Mouse (Mus musculus) left cerebral cortex, adult 9 months (tissue): ENCODE results near the gene Olfr483.

Experiments
- DNase-seq, 2 experiments: peaks; one replicate each; pipeline ENCODE4 v3.0.0; 2022; ENCODE audit warnings: low spot score in 2 of 2

The Olfr483 gene

GRCm38 (mm10) chr7:108100549-108100948 lies at the start of gene Olfr483:
Olfr483 (plus strand) TSS chr7:108100849.
- DNase-seq, result no peak

DNA sequence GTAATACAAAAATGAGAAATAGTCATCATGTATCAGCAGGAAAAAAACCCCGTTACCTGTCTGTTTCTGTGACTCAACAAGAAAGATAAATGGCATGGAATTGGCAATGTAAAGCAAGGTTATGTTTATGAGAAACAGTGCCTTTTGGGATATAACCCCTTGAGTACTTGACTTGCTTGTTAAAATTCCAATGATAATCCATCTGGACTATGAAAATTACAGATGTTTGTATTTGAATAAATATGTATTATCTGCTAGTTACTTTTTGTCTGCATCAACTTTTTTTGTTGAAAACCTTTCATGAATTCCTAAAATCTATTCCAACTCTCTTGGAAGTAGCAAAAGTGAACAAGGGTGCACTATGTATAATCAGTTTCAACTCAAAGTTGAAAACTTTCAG lies 33.4 kb upstream of the Olfr483 start, which contains the start of gene Olfr480:
TSS of gene Olfr480 (minus strand) at position 101 of the 400 bp plus-strand sequence.
- no peak for DNase-seq

DNA sequence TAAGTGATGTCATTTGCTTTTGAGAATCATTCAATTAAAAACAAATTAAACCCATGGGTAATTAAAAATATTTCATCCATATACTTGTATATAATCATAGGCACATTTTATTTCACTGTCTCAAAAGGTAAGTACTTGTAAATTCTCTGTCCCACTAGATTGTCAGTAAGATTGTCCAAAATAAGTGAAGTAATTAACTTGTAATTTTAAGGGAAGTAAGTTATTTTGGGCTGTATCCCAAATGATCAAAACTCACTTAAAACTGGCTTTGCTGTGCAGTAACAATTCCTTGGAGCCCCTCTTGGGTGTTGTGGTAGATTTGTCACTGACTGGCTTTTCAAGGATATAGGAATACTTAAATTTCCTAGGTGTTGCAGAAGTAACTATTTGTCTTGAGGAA lies 21.1 kb upstream of the Olfr483 start, which contains the start of gene Olfr481:
TSS of gene Olfr481 (plus strand) at position 301 of the 400 bp plus-strand sequence.
- DNase-seq, result no peak

DNA sequence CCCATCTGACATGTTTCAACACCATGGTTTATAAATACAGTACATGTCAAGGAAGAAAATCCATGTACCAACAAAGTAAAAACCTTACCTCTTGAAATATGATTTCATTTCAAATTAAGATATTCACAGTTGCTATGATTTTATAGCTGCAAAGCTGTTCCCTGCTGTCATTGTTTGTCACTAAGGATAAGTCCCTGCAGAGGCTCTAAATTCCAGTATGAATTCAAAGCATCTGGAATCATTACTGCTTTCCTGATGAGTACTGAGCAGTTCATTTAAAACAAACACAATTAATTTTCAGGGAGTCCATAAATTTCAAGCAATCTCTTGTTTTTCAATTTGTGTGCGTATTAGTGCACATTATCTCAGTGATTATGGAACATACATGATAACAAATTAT lies 3.2 kb upstream of the Olfr483 start, which contains the start of gene Olfr482:
TSS of gene Olfr482 (minus strand) at position 101 of the 400 bp plus-strand sequence.
- no peak for DNase-seq

- no peak for DNase-seq
These were observed 20.0 kb downstream of the Olfr483 start for GRCm38 (mm10) chr7:108120681-108121080.

- no peak for DNase-seq
These were observed 20.8 kb downstream of the Olfr483 start for GRCm38 (mm10) chr7:108121416-108121815.

DNA sequence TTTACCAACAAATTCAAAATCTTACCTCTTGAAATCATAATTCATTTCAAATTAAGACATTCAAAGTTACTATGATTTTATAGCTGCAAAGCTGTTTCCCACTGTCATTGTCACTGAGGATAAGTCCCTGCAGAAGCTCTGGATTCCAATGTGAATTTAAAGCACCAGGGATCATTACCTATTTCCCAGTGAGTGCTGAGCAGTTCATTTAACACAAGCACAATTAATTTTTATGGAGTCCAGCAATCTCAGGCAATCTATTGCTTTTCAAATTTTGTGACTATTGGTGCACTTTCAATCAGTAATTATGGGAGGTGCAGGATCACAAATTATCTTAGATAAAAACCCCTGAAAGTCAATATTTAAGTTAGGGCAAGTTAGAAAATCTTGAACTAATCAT lies 26.7 kb downstream of the Olfr483 start, which contains the start of gene Olfr484:
TSS of gene Olfr484 (minus strand) at position 101 of the 400 bp plus-strand sequence.
- no peak for DNase-seq
